Mouse (Mus musculus) myocyte (in vitro differentiated cells): ENCODE results near the gene Hivep2.

Experiments
- MYOG ChIP-seq, 3 experiments: IDR thresholded peaks; one replicate each; pipeline ENCODE4 v1.6.1; 2011; ENCODE audit warnings: control low read depth in 2 of 3, low read depth in 2 of 3, mild to moderate bottlenecking in 2 of 3; ENCODE audit not compliant: insufficient read length in 2 of 3, control insufficient read depth in 1 of 3, insufficient read depth in 1 of 3
- POLR2A ChIP-seq: IDR thresholded peaks from one replicate; pipeline ENCODE4 v1.6.1; 2011; ENCODE audit warnings: low read depth, mild to moderate bottlenecking, control low read depth, moderate library complexity; ENCODE audit not compliant: insufficient read length
- POLR2AphosphoS2 ChIP-seq: IDR thresholded peaks from one replicate; pipeline ENCODE4 v1.6.1; 2011; ENCODE audit warnings: low read depth, control low read depth; ENCODE audit not compliant: insufficient read length
- USF1 ChIP-seq: IDR thresholded peaks from one replicate; pipeline ENCODE4 v1.6.1; 2011; ENCODE audit warnings: low read depth, mild to moderate bottlenecking, control low read depth, moderate library complexity

GRCm38 (mm10) chr10:14034790-14035189 lies 68.9 kb downstream of the Hivep2 start:
- no peak for TF ChIP-seq POLR2A
- no peak for TF ChIP-seq USF1
- TF ChIP-seq MYOG (IDR thresholded peaks at IDR 0.05; ENCODE audit: control insufficient read depth in 1 of 3, insufficient read depth in 1 of 3, insufficient read length in 2 of 3, low read depth in 2 of 3) = no peak
- TF ChIP-seq POLR2AphosphoS2 = no peak
